Mouse (Mus musculus): ENCODE data around the gene Scarb2. TPM values are rescaled to one million over a fixed set of nuclear protein-coding genes. Genes with fewer than 3 reads are reported as not detected.

The Scarb2 gene
- total RNA-seq, 2 experiments from 2014 or later, result 88.9 to 89.8 TPM

DNA sequence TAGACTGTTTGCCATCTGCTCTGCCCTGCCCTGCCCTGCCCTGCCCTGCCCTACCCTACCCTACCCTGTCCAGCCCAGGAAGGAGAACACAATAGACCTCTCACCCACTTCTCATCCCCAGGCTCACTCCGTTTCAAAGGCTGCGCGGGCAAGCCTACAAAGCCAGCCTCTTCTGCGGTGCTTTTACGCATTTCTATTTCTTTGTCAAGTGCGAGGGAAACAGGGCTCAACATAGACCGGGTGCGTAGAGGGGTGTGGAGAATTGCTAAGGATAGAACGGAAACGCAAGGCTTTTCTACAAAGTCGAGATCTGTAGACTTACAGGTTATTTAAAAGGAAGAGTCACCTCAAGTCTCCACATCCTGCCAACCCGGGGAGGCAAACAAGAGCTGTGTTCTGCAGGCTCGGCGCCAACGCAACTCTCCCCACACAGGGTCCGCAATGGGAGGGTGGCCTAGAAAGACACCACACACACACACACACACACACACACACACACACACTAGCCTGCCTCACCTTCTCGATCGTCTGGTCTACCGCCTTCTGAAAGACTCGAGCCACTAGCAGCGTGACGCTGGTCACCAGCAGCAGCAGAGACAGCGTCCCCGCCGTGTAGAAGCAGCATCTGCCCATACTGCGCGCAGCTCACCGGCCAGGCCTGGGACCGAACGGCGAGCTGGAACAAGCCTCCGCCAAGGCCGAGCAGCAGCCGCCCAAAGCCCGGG is 1.8 kb downstream of the Scarb2 start:
- DNase-seq (ENCODE audit: low spot score in 2 of 2), result peak; percentile 22 to 36
- Histone ChIP-seq H3K4me3 (peak overlapping the region; percentile 88), H3K27ac (peak overlapping the region; percentile 99)
- TF ChIP-seq CTCF (conservative IDR thresholded peaks at IDR 0.05), result no peak

DNA sequence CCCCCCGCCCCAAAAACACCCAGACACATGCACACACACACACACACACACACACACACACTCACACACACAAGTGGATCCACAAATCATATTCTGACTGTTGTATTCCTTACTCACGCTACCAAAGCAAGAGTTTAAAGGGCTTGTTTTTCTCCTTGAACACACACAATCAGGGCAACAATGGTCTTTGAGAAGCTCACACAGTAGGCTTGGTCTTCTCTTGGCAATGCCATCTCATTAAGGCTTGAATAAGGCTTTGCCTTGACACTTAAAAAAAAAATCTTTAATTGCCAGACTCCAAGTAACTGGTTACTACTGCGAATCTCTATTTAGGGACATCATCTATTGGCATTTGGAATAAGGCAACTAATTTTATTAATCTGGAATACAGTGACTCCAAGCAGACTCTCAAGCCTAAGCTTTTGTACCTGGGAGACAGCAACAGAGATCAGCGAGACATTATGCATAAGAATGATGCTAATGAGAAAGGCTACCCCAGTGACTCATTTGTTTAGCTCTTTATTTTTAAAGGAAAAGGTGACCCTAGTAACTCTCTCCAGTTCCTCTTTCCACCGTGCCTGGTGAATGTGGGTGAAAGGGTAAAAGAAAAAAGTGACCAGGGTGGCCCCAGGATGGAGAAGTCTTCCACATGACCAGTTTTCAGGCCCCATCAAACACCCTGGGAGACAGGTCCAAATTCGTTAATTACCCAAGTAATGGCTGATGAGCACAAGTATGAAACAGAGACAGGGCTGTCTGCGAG is 2.6 kb downstream of the Scarb2 start:
- DNase-seq (ENCODE audit: low spot score in 2 of 2), result no peak
- H3K27ac ChIP-seq, result peak overlapping the region; percentile 99
- TF ChIP-seq CTCF (conservative IDR thresholded peaks at IDR 0.05), result no peak
- peak overlapping the region; percentile 88 for H3K4me3 ChIP-seq

DNA sequence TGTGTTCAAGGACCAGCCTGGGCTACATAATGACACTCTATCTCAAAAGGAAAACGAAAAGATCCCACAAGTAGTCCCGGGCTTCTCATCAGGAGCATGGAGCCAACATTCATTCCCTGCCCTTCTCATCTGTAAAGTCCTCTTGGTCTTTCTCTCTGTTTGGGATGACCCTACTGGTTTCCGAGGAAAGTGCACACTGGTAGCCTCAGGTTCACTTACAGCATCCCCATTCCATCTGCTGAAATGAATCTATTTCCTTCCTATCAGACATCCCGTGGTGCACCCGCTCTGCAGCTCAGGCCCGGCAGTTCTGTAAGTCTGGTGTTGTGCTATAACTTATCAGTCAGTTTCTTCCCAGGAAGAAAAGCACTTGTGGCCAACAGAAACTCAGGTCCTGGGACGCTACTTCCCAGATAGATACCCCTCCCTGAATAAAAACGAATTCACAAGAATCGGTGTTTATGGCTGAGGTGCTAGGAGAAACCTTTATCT is 3.2 kb downstream of the Scarb2 start:
- H3K4me3 ChIP-seq, result peak overlapping the region; percentile 28; the same call in 1 of the 2 replicates
- no peak for DNase-seq (ENCODE audit: low spot score in 2 of 2)
- H3K27ac ChIP-seq, result no peak overlapping the region
- TF ChIP-seq CTCF (conservative IDR thresholded peaks at IDR 0.05), result peak; percentile 23; the same call in 1 of the 2 replicates

DNA sequence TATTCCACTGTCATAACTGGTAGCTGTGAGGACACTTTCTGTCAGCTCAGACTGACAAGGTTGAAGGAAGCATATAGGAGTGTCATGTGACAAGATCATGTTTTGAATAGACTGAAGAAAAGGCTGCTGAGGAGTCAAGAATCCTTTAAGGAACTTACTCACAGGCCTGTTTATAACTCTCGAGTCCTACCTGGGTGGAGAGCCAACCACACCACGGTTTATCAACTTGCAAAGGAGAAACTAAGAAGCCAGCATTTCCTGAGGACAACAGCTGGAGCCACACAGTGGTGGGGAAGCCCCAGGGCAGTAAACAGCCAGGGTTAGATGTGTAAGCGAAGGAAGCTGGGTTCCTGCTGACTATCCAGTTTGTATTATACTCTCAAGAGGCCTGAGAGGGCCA is 7.3 kb downstream of the Scarb2 start:
- DNase-seq (ENCODE audit: low spot score in 2 of 2), result no peak
- TF ChIP-seq CTCF (conservative IDR thresholded peaks at IDR 0.05), result no peak
- peak overlapping the region; percentile 48; the same call in 1 of the 2 replicates for H3K27ac ChIP-seq
- H3K4me3 ChIP-seq, result no peak overlapping the region

DNA sequence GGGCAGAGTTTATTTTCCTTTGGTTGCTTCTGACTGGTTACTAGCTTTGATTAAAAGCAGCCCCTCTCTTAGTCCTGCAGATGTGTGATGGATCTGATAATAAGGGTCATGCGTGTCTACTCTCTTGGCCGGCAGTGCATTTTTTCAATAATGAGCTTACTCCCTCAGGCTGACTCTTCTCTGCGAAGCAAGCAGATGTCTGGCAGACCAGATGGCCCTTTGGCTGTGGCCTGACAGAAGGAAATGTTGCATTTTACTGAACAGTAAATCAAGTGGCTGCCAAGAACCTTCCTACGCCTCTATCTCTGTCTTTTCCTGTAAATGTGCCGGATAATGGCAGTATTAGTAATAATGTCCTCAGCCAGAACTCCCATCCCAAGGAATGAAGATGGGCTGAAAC is 8.0 kb downstream of the Scarb2 start:
- H3K27ac ChIP-seq, result peak overlapping the region; percentile 48
- no peak for TF ChIP-seq CTCF (conservative IDR thresholded peaks at IDR 0.05)
- H3K4me3 ChIP-seq, result no peak overlapping the region
- DNase-seq (ENCODE audit: low spot score in 2 of 2), result peak; percentile 51 to 69

DNA sequence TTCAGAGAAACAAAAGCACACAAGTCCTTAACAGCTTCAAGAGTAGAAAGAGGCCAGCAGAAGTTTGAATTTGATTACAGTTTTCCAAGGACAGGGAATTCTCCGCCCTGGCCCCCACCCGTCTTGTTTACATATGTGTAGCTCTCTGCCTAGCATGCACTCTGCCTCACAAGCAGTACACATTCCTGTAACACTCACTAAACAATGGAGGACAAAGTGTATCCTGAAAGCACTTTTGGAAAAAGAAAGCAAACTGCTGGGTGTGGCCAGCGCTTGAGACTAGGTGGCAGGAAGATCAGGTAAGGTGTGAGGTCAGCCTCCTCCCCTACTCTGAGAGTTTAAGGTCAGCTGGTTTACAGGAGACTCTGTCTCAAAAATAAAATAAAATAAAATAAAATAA is 8.4 kb downstream of the Scarb2 start:
- TF ChIP-seq CTCF (conservative IDR thresholded peaks at IDR 0.05), result no peak
- no peak overlapping the region for H3K4me3 ChIP-seq
- H3K27ac ChIP-seq, result 0 out of 2 replicates have a peak overlapping the region, but pooled peaks have one; percentile 48
- no peak for DNase-seq (ENCODE audit: low spot score in 2 of 2)

DNA sequence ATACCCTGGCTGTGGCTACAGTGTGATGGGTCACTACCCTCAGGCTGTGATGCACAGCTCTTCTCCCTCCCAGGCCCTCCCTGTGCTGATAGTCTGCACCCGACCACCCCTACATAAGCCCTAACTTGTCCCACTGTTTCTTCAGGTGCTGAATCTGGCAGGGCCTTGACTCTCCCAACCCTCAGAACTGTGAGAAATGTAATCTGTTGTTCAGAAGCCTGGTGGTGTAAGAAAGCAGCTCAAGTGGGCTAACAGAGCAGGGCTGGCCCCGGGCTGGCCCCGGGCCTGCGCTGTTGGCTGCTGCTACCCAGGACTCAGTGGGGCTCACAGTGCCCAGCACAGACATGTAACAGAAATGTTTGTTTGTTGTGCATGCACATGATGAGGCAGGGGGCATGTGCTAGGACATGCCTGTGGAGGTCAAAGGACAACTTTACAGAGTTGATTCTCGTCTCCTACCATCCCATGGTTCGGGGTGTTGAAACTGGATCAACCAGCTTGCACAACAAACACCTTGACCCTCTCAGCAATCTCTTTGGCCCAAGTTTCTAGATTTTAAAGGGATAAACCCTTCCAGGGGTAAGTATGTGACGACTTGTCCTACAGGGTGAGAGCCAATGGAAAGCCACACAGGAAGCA is 10.7 kb downstream of the Scarb2 start:
- H3K27ac ChIP-seq, result no peak overlapping the region; the same call in 1 of the 2 replicates
- TF ChIP-seq CTCF (conservative IDR thresholded peaks at IDR 0.05), result no peak
- DNase-seq (ENCODE audit: low spot score in 2 of 2), result no peak
- H3K4me3 ChIP-seq, result no peak overlapping the region

DNA sequence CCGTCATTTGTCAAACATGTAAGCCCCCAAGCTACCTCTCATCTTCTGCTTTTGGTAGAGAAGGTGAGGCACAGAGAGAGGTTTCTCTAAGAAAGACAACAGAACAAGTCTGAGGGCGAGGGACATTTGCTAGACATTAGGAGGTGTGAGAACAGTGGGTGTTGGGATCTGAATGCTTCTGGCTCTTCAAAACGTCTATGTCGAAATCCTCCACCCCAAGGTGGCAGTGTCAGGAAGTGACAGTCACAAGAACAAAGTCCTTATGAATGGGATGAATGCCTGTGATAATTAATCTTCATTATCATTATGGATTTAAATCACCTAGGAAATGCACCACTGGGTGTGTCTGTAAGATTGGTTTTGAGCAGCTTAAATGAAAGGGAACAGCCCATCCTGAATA is 11.3 kb downstream of the Scarb2 start:
- peak; percentile 14; the same call in 1 of the 2 replicates for TF ChIP-seq CTCF (conservative IDR thresholded peaks at IDR 0.05)
- Histone ChIP-seq H3K27ac (no peak overlapping the region; the same call in 1 of the 2 replicates), H3K4me3 (no peak overlapping the region)
- DNase-seq (ENCODE audit: low spot score in 2 of 2), result no peak

DNA sequence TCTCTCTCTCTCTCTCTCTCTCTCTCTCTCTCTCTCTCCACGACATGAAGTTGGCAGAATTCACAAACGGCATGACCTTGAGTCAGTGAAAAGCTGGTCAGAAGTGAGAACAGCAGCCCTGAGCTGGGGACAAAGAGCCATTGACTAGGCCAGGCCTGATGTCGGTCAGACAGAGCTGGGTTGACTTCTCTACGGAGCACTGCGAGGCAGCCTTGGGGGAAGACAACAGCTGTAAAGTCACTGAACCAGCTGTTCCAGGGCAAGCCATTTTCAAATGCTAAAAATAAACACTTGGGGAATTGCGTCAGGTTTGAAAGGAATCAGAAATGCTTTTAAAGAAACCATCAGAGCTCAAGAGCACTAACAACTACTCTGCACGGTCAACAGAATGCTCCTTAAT is 13.2 kb downstream of the Scarb2 start:
- DNase-seq (ENCODE audit: low spot score in 2 of 2), result peak in 1 of 2 experiments; percentile 23
- peak overlapping the region; percentile 73 for H3K27ac ChIP-seq
- no peak for TF ChIP-seq CTCF (conservative IDR thresholded peaks at IDR 0.05)

DNA sequence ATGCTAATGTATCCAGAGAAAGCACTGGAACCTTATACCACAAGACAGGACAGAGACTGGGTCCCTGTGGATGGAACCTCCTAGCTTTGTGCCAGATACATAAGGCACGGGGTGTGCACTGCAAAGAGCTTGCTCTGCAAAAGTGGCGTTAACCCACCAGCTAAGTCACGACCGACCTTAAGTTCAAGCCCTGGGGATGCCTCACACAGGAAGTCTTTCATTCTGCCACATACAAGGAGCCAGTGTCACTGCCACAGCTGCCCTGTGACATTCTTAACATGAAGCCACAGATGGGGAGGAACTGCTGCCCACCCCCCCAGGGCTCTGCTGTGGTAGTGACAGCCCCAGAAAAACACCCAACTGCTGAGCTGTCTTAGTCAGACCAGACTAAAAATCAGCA is 15.9 kb downstream of the Scarb2 start:
- no peak overlapping the region for H3K4me3 ChIP-seq
- peak overlapping the region; percentile 0; the same call in 1 of the 2 replicates for H3K27ac ChIP-seq
- no peak for TF ChIP-seq CTCF (conservative IDR thresholded peaks at IDR 0.05)
- no peak for DNase-seq (ENCODE audit: low spot score in 2 of 2)

More for the DNA sequence above, 13.2 kb downstream of the Scarb2 start:
- H3K4me3 ChIP-seq, result no peak overlapping the region

DNA sequence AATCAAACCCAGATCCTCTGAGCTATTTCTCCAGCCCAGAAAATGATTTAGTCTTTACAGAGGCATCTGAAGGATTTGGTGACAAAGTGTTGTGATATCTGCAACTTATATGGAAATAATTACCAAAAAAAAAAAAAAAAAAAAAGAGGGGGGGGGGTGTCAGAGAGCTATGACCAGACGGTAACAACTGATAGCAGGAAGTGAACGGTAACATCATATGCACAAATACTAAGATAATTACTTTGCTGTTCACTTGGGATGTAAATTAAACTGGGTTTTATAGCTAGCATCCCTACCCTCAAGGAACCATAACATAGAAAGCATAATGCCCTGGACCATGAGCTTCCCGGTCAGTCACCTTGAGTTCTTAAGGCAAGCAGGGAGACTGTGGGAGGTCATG is 16.3 kb downstream of the Scarb2 start:
- H3K4me3 ChIP-seq, result no peak overlapping the region
- no peak for TF ChIP-seq CTCF (conservative IDR thresholded peaks at IDR 0.05)

DNA sequence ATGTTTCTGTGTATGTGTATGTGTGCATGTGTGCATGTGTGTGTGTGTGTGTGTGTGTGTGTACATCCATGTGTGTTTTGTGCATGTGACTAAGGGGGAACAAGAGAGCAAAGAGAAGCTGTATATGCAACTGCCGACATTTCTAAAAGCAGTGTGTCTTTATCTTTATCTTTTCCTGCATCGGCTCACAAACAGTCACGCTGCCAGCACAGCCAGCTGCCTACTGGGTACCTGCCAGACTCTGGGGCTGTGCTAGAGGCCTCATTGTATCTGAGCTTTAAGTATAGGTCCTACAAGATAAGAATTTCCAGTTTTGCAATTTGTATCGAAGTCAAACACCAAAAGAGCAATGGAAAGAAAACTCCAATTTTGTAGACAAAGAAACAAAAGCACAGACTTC is 17.1 kb downstream of the Scarb2 start:
- no peak overlapping the region for H3K27ac ChIP-seq
- DNase-seq (ENCODE audit: low spot score in 2 of 2), result no peak
- H3K4me3 ChIP-seq, result no peak overlapping the region
- TF ChIP-seq CTCF (conservative IDR thresholded peaks at IDR 0.05), result no peak

More for the DNA sequence above, 16.3 kb downstream of the Scarb2 start:
- DNase-seq (ENCODE audit: low spot score in 2 of 2), result no peak
- H3K27ac ChIP-seq, result no peak overlapping the region

DNA sequence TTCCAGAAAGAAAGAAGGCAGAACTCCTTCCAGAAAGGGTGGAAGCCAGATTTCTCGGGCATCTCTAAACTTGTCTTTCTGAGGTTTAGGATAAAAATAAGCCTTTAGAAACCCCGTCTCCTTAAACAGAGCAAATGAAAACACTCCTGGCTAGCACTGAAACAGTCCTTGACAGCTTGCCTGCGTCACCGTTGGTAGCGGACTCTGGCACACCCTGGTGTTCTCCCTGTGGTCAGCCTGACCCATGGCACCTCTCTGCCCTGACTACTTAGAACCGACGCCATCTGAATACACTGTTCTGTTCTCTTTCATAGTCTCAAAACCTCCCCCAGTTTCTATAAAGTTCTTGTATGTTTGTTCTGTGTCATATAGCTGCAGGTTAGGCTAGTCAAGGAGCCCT is 17.7 kb downstream of the Scarb2 start:
- DNase-seq (ENCODE audit: low spot score in 2 of 2), result no peak
- no peak overlapping the region for H3K4me3 ChIP-seq
- TF ChIP-seq CTCF (conservative IDR thresholded peaks at IDR 0.05), result peak; percentile 31
- peak overlapping the region; percentile 61; the same call in 1 of the 2 replicates for H3K27ac ChIP-seq

Data from layer of hippocampus, adult 2 months (tissue).